Mouse (Mus musculus) lung, postnatal 0 days (tissue): ENCODE results near the gene Ndufb7.
"Not testable (repeated sequence)": the region's sequence is repeated elsewhere in the genome, so short reads cannot be mapped to it uniquely, and the experiment has no call there.

Experiments
- CTCF ChIP-seq: IDR thresholded peaks from 2 replicates; pipeline ENCODE4 v1.5.1; 2016; ENCODE audit warnings: antibody characterized with exemption, mild to moderate bottlenecking
- EP300 ChIP-seq: IDR thresholded peaks from 2 replicates; pipeline ENCODE4 v1.6.1; 2016; ENCODE audit warnings: antibody characterized with exemption, mild to moderate bottlenecking, control low read depth

DNA sequence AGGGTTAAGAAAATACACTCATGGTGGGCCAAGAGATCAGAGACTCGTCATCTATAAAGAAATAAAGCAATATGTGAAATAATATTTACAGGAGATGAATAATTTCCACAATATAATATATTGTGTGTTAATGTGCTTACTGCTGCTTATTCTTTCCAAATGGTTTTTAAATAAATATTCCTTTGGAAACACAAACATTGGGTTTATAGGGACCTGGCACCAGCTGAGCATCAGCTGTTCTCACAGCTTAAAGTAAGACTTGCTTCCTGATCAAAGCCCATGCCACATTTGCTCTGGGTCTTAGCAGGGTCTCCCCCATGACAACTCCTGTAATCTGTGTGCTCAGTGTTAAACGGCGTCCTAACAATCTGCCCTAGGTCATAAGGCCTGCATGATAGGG, 45.6 kb upstream of the Ndufb7 start:
- not testable (repeated sequence) for TF ChIP-seq CTCF, EP300
